In the genomic region with DNA sequence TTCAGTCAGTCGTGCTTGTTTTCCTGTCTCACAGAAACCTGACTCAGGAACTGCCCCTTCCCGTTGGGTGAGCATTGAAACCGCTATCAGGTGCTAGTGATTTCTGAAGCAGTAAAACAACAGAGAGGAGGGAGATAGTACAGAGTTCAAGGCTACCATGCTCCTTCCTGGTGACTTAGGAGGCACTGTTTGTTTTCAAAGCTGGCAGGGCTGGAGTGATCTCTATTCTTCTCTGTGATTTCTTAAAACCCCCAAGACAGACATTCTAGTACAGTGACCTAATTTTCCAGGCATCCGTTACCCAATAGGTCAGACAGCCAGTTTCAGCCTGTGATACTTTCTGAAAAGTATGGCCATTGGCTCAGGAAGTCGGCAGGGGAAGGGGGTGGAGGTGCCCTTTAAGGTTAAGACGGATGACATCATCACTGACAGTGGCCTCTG, we compare ENCODE assay signal across 14 mouse cellular contexts. TPM values are rescaled to one million over a fixed set of nuclear protein-coding genes. Genes with fewer than 3 reads are reported as not detected.
DNase-seq lines count a peak whose midpoint lies in the region; ATAC-seq and TF ChIP-seq lines count a peak whose summit lies in the region.
"Had no signal": no experiment of that assay in that cellular context is flagged by ENCODE, and none has a peak within 500 bp of the region (broad histone marks: within the 10 kb centered on the region; RNA-seq: fewer than 3 reads in every experiment).

No protein-coding gene starts in this region.

- no peaks in the 10 kb centered on the region for H3K27me3 ChIP-seq in heart, embryonic 14.5 days (ENCODE audit: control insufficient read depth, insufficient read depth, low read length)
- H3K27me3 ChIP-seq in lung, postnatal 0 days (replicated peaks; ENCODE audit: insufficient read depth, low read length) = no peaks in the 10 kb centered on the region
- H3K27me3 ChIP-seq: limb, embryonic 12.5 days; midbrain, embryonic 15.5 days; stomach, embryonic 15.5 days had no signal

- TF ChIP-seq EP300 in lung, postnatal 0 days (IDR thresholded peaks at IDR 0.05) = no peak

- H3K4me2 ChIP-seq in heart, embryonic 14.5 days (ENCODE audit: low read length) = peak overlapping the region; percentile 7; the same call in 1 of the 2 replicates
- no peak overlapping the region for H3K4me2 ChIP-seq in lung, postnatal 0 days (replicated peaks; ENCODE audit: low read depth, low read length)
- H3K4me2 ChIP-seq: limb, embryonic 12.5 days; midbrain, embryonic 15.5 days; stomach, embryonic 15.5 days had no signal

- H3K27ac ChIP-seq in heart, embryonic 14.5 days (replicated peaks in 1 of 2; ENCODE audit: control insufficient read depth in 1 of 2, insufficient read depth in 1 of 2, low read depth in 2 of 2, low read length in 2 of 2) = peak overlapping the region; percentile 31 to 70; a peak in 3 of 4 replicates
- H3K27ac ChIP-seq in lung, postnatal 0 days (ENCODE audit: low read length) = no peak overlapping the region
- H3K27ac ChIP-seq: limb, embryonic 12.5 days; midbrain, embryonic 15.5 days; stomach, embryonic 15.5 days had no signal

- H3K36me3 ChIP-seq in heart, embryonic 14.5 days (ENCODE audit: control insufficient read depth, insufficient read depth, low read length) = no peaks in the 10 kb centered on the region
- H3K36me3 ChIP-seq in lung, postnatal 0 days (ENCODE audit: insufficient read depth, low read length) = no peaks in the 10 kb centered on the region
- H3K36me3 ChIP-seq: limb, embryonic 12.5 days; midbrain, embryonic 15.5 days; stomach, embryonic 15.5 days had no signal

- no peak overlapping the region for H3K9ac ChIP-seq in heart, embryonic 14.5 days (ENCODE audit: low read length)
- H3K9ac ChIP-seq in lung, postnatal 0 days (replicated peaks; ENCODE audit: low read depth) = no peak overlapping the region
- H3K9ac ChIP-seq: forebrain, postnatal 0 days; limb, embryonic 12.5 days; midbrain, embryonic 15.5 days; stomach, embryonic 15.5 days had no signal

- no peak for TF ChIP-seq CTCF in lung, postnatal 0 days (IDR thresholded peaks at IDR 0.05)

- no peaks in the 10 kb centered on the region for H3K9me3 ChIP-seq in heart, embryonic 14.5 days (ENCODE audit: control insufficient read depth, low read length)
- no peaks in the 10 kb centered on the region for H3K9me3 ChIP-seq in lung, postnatal 0 days (ENCODE audit: low read length)
- H3K9me3 ChIP-seq: limb, embryonic 12.5 days; midbrain, embryonic 15.5 days; stomach, embryonic 15.5 days had no signal

- peak; percentile 2 for DNase-seq in gastrocnemius, adult 18-20 months (ENCODE audit: low spot score)
- DNase-seq in gastrocnemius, postnatal 4 days (ENCODE audit: low spot score in 2 of 2) = no peak
- peak; percentile 62 for DNase-seq in adrenal gland, adult 2 months
- DNase-seq in lung, postnatal 0 days (ENCODE audit: low spot score) = peak; percentile 51
- no peak for DNase-seq in right cerebral cortex, postnatal 10 days (ENCODE audit: low spot score in 2 of 2)
- no peak for DNase-seq in urinary bladder, postnatal 4 days (ENCODE audit: low spot score in 2 of 2)
- no peak for DNase-seq in urinary bladder, adult 2 months (ENCODE audit: low spot score)
- DNase-seq: cerebellum, adult 2 months; forebrain, postnatal 0 days had no signal

- H3K4me3 ChIP-seq in heart, embryonic 14.5 days (ENCODE audit: control insufficient read depth in 1 of 2, insufficient read depth in 1 of 2, low read depth in 1 of 2, low read length in 2 of 2) = no peak overlapping the region
- H3K4me3 ChIP-seq in lung, postnatal 0 days (ENCODE audit: low read depth, low read length) = no peak overlapping the region
- H3K4me3 ChIP-seq: limb, embryonic 12.5 days; midbrain, embryonic 15.5 days; stomach, embryonic 15.5 days had no signal

- H3K4me1 ChIP-seq in heart, embryonic 14.5 days (ENCODE audit: control insufficient read depth in 2 of 2, insufficient read depth in 2 of 2, low read length in 2 of 2) = peaks cover 5 to 6% of the 10 kb centered on the region in 2 experiments
- H3K4me1 ChIP-seq in lung, postnatal 0 days (ENCODE audit: insufficient read depth, low read depth, low read length) = 0 out of 2 replicates have a peak, but pooled peaks cover 3% of the 10 kb centered on the region
- H3K4me1 ChIP-seq: limb, embryonic 12.5 days; midbrain, embryonic 15.5 days; stomach, embryonic 15.5 days had no signal

- WGBS in heart, embryonic 14.5 days = 19% methylated on average over 6 of the region's 6 CpGs
- WGBS in lung, postnatal 0 days = 13% methylated on average over 6 of the region's 6 CpGs

- peak; percentile 80; the same call in 1 of the 2 replicates for ATAC-seq in heart, embryonic 14.5 days (ENCODE audit: insufficient number of reproducible peaks, insufficient read depth, low FRiP score, low read depth)
- ATAC-seq in lung, postnatal 0 days = peak; percentile 68
- ATAC-seq: forebrain, postnatal 0 days; inflammation-experienced regulatory T-cells, adult 6 months; midbrain, embryonic 15.5 days had no signal

RNA-seq across cellular contexts. Expression of a gene that starts 25.1 kb away (rescaled TPM):
- total RNA-seq in gastrocnemius, adult 18-20 months (2021) = under 1 TPM in 1 of 2 experiments, not detected in 1; 0.46 TPM
- total RNA-seq in gastrocnemius, postnatal 4 days (2021) = not detected
- not detected for total RNA-seq in adrenal gland, adult 2 months (2021)
- not detected in 2 replicates for polyA plus RNA-seq in adrenal gland, adult 2 months (2012; rRNA removed)
- not detected in 2 replicates for polyA plus RNA-seq in heart, embryonic 14.5 days (2014; fragmentation: Nextera tagmentation; extraction: Ambion mirVana)
- not detected in 2 replicates for polyA plus RNA-seq in lung, postnatal 0 days (2015; fragmentation: Nextera tagmentation; extraction: Ambion mirVana)
- 0.06 TPM in 1 of 2 replicates, not detected in the other for polyA plus RNA-seq in urinary bladder, adult 2 months (2012; rRNA removed)
- polyA plus RNA-seq: inflammation-experienced regulatory T-cells, adult 6 months; limb, embryonic 12.5 days had no signal

Comparison
In these comparisons a context has a peak if more than half of its experiments do, and no peak if none do; other contexts are left out.
1. DNase-seq: peak in gastrocnemius, adult 18-20 months (single experiment), adrenal gland, adult 2 months (single experiment) and lung, postnatal 0 days (single experiment); none in gastrocnemius, postnatal 4 days (0 of 2), right cerebral cortex, postnatal 10 days (0 of 2), urinary bladder, postnatal 4 days (0 of 2) and urinary bladder, adult 2 months (single experiment).